Mouse (Mus musculus): ENCODE results near the gene Itpripl2. TPM values are rescaled to one million over a fixed set of nuclear protein-coding genes. Genes with fewer than 3 reads are reported as not detected.

Gene Itpripl2
- polyA plus RNA-seq, 2 experiments from 2014 or later: 0.63 to 0.77 TPM

DNA sequence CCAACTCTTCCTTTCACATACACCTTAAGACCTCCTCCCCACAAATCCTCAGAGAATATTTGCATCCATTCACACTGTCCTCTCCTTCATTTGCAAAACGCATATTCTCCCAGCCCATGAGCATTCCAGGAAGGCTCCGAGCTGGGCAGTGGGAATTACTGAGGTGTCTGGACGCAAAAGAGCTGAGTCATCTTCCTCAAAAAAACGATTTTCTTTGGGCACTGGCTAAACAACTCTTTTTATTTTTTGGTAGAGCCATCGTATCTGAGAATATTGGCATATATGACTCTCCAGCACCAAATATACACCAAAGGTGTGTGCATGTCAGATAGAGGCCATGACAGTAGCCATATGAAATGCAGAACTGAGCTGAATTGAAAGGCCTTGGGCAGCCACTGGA lies 4.9 kb downstream of the Itpripl2 start:
- no peak for ATAC-seq

GRCm38 (mm10) chr7:118483996-118484395 lies 7.8 kb downstream of the Itpripl2 start:
- ATAC-seq: no peak

GRCm38 (mm10) chr7:118482001-118482400 lies 9.8 kb downstream of the Itpripl2 start:
- ATAC-seq: no peak

DNA sequence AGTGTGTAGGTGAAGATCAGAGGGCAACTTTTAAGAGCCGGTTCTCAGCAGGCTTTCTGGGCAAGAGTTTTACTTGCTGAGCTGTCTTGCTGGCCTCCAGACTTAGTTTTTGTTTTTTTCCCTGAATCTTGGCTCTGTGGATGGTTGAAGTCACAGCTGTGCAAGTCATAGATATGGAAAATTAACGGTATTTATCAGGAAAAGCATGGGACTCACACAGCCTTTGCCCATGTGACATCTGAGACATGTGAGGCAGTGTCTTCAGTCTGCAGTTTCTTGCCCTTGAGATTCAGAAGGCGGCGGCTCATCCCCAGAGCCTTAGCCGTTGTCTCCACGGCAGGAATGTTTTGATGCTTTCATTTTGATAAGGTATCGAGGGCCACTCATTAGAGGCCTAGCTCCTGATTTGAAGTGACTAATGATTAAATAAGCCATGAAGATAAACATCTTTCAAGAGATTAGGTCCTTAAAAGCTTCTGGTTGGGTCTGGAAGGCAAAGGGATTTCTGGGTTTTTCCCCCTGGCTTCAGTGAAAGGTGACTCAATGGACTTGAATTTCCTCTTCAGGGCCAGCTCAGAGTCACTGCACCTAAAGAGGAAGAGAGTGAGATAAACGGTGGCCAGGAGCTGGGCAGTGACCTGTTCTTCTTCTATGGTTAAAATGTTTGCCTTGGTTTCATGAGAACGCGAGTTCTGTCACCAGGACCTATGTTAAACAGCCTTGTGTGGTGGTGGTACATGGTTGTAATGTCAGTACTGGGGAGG lies 10.5 kb downstream of the Itpripl2 start:
- ATAC-seq: no peak

GRCm38 (mm10) chr7:118480160-118480709 lies 11.5 kb downstream of the Itpripl2 start:
- no peak for ATAC-seq

- ATAC-seq: no peak
Measured at GRCm38 (mm10) chr7:118478835-118479312, 12.9 kb downstream of the Itpripl2 start.

DNA sequence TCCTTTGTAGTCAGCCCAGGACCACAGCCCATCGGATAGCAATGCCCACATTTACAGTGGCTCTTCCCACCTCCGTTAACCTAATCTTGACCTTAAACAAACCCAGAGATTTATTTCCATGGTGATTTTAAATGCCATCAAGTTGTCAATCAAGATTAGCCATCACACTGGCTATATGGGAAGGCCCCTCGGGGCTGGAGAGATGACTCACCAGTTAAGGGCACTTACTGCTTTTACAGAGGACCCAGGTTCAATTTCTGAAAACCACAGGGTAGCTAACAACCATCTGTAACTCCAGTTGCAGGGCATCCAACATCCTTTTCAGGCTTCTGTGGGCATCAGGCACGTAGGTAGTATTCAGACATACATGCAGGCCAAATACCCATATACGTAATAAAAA lies 15.3 kb downstream of the Itpripl2 start:
- no peak for ATAC-seq

DNA sequence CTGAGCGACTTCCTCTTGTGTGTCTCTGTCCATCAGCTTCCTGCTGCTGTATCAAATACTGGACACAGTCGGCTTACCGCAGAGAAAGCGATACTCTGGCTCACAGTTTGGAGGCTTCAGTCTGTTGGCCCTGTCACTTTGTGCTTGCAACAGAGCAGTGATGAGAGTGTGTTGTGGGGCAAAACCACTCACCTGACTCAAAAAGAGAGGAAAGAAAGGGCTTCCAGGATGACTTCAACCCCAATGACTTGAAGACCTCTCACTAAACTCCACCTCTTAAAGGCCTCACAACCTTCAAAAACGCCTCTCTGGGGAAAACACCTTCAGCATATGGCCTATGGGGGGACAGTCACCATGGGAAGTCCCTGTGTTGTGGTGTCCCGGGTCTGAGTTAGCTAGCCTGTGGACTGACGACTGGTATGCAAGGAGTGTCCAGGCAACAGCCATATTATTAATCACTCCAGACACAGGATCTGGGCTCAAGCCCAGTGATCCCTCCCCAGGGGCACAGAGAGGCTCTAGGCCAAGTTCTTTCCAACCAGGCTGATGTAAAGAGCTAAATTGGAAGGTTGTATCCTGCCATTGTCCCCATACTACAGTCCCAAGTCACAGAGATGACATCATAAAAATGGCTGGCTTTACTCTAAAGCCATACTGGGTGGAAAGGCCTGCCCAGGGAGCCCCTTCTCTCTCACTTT lies 16.6 kb downstream of the Itpripl2 start:
- no peak for ATAC-seq

DNA sequence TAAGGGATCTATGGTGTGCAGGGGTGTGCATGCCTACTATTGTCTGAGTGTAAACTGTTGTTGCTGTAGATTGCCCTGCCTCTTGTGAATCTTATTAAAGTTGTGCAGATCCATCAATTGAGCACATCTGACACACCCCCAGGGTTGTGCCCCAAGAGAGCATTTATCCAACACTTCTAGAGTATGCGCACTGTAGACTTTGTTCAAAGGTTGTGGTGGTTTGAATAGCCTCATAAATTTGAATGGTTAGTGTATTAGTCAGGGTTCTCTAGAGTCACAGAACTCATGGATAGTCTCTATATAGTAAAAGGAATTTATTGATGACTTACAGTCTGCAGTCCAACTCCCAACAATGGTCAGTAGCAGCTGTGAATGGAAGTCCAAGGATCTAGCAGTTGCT lies 18.9 kb downstream of the Itpripl2 start:
- no peak for ATAC-seq

DNA sequence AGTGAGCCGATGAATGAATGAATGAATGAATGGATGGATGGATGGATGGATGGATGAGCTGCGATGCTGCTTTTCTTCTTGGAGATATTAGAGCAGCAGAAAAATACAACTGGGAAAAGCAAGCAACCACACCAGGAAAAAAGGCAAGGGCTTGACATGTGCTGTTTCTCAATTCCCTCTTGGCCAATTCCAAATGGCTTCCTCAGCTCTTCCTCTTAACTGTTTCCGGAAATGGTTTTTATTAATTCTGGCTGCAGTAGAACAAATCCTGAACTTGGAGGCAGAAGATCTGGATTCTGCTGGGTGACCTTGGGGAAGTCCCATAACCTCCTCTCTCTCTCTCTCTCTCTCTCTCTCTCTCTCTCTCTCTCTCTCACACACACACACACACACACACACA lies 23.7 kb downstream of the Itpripl2 start:
- no peak for ATAC-seq

GRCm38 (mm10) chr7:118464432-118464831 lies 27.3 kb downstream of the Itpripl2 start:
- ATAC-seq: no peak

GRCm38 (mm10) chr7:118462818-118463762 lies 28.7 kb downstream of the Itpripl2 start:
- ATAC-seq: no peak

- ATAC-seq: no peak
Measured at GRCm38 (mm10) chr7:118461400-118462136, 30.2 kb downstream of the Itpripl2 start.

DNA sequence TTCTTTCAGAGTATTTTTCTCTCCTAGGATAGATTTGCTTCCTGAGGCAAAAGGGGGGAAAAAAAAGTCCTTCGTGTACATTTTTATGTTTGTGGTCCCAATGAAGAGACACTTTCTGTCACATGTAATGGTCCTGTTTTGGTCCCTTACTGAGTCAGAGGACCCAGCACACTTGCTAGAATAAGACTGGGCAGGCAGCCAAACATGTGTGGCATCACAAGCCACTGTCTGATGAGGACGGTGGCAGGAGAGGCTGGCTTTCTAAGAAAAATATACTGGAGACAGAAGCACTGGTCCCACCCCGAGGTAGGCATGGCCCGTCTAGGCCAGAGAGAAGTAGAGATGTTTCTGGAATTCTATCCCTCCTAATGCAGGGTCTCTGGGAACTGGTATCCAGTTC lies 38.1 kb downstream of the Itpripl2 start:
- ATAC-seq: no peak

DNA sequence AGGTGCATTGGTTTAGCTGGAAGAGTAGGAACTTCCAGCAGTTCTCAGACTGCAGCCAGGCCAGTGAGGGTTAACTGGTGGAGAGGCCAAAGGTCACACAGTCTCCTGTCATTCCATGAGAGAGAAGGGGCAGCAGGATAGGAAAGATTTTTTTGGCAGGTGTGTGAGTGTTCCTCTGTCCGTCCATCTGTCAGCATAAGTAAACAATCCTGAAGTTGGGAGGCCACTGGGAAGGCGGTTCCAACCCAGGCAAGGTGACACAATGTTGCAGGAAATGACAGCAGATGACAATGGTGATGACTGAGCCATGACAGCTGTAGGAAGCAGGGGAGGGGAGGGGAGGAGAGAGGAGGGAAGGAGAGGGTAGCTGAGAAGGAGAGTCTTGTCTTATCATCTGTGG lies 38.8 kb downstream of the Itpripl2 start:
- ATAC-seq: no peak

DNA sequence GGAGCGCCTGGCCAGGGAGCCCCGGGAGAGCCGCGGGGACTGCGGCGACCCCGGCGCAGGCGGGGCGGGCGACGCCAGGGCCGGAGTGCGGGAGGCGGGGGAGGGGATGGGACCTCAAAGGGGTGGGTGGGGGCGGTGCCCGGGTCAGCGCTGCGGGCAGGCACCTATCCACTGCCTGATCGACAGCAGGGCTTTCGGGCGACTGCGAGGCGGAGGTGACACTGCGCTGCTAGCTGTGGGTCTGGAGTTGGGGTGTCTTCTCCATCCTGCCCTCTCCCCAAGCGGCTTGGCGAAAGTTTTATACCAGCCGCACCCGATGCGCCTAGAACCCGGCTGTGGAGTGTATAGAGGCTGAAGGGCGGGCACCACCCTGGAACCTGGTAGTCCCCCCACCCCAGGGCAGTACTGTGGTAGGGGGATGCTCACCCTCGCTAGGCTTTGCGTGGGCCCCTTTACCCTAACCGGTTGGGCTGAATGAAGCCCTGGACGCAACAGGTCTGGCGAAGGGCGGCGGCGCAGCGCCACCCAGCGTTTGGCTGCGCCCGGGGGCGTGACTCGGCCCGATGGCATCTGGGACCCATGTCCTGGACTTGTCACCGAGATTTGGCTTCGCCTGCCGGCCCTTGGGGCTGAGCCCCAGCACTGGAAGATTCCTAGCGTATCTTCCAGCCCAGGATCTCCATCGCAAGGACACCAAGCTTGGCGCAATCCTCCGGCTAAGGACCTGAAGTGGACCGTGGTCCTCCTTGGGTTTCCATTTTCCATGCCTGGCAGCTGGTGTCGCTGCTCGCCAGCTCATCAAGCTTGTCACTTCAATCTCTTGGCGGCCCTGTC lies 43.4 kb downstream of the Itpripl2 start, which contains the start of gene Syt17:
Gene Syt17 (minus strand): TSS at position 89 of the 834 bp plus-strand sequence.
- no peak for ATAC-seq

DNA sequence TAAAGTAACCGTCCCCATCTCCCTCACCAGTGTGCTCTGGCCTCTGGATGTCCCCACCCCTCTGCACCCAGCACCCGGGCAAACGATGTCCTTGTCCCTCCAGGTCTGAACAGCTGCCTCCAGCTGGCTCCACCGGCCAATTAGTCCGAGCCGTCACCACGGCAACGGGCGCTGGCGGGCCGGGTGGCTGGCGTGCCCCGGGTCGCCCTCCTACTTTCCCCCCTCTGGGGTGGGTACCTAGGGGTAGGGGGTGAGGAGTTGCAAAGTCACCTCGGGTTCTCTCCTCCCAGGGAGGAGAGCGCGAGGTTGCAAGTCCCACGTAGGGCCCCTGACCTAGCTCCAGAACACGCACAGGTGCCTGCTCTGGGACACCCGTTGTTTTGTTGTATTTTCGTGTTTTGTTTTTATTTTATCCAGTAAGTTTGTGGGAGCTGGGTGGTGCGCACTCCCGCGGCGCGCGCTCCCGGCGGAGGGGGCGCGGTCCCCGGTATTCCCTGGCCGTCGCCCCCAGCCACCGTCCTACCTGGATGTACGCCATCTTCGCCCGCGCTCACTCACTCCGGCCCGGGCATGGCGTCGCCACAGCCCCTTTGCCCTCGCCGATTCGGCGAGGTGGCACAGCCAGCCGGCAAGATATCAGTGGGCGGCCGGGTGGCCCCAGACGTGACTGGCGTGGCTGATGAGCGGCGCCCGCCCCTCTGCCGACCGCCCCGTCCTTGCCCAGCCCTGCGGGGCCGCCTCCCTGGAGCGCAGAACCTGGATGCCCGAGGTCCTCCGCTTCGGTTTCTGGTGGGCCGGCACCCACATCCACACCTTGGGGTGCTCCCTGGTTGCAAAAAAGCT lies 44.3 kb downstream of the Itpripl2 start:
- ATAC-seq: no peak

GRCm38 (mm10) chr7:118443895-118444485 lies 47.8 kb downstream of the Itpripl2 start:
- no peak for ATAC-seq

DNA sequence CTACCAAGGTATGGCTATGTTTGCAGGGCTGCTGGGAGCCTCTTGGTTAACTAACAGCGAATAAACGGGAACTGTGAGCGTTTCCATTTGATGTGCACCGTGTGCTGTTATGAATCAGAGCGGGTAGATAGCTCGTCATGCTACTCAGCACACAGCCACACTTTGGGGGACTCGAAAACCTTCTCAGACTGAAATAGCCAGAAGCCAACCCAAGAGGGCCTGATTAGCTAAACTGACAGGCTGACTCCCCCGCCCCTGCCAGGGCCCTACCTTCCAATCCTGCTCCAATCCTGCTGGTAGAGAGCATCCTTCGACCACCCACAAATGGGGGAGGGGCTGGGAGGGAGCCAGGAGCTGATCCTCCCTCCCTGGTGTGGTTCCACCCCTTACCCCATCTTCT lies 48.4 kb downstream of the Itpripl2 start:
- no peak for ATAC-seq
